Mouse (Mus musculus) embryonic facial prominence, embryonic 13.5 days (tissue): Measurements from ENCODE around the gene Atp6v0b. TPM values are rescaled to one million over a fixed set of nuclear protein-coding genes. Genes with fewer than 3 reads are reported as not detected.

Experiments used
- ATAC-seq: fragments of 200-750 bp; cut with Nextera tagmentation; 2 replicates; pipeline ENCODE4 v1.8.0; 2017; ENCODE audit warnings: low read depth; ENCODE audit not compliant: insufficient number of reproducible peaks, insufficient read depth, low FRiP score, low TSS enrichment
- H3K27ac ChIP-seq: fragments of 300-500 bp; sonication (generic); 2 replicates; pipeline ENCODE4 v1.5.1; 2015; ENCODE audit warnings: moderate library complexity, mild to moderate bottlenecking, inconsistent platforms
- H3K27me3 ChIP-seq: fragments of 300-500 bp; sonication (generic); 2 replicates; pipeline ENCODE4 v1.6.1; 2015; ENCODE audit warnings: mild to moderate bottlenecking, inconsistent platforms
- H3K36me3 ChIP-seq: fragments of 300-500 bp; sonication (generic); 2 replicates; pipeline ENCODE4 v1.6.1; 2015; ENCODE audit warnings: mild to moderate bottlenecking, inconsistent platforms
- H3K4me1 ChIP-seq: fragments of 300-500 bp; sonication (generic); 2 replicates; pipeline ENCODE4 v1.6.1; 2015; ENCODE audit warnings: inconsistent platforms
- H3K4me2 ChIP-seq: fragments of 300-500 bp; sonication (generic); 2 replicates; pipeline ENCODE4 v1.6.1; 2015; ENCODE audit warnings: moderate library complexity, mild to moderate bottlenecking, inconsistent platforms
- H3K4me3 ChIP-seq: fragments of 300-500 bp; sonication (generic); 2 replicates; pipeline ENCODE4 v1.5.1; 2015; ENCODE audit warnings: mild to moderate bottlenecking, inconsistent platforms
- H3K9ac ChIP-seq: fragments of 300-500 bp; sonication (generic); 2 replicates; pipeline ENCODE4 v1.6.1; 2015; ENCODE audit warnings: mild to moderate bottlenecking, inconsistent platforms
- H3K9me3 ChIP-seq: fragments of 300-500 bp; sonication (generic); 2 replicates; pipeline ENCODE4 v1.6.1; 2016; ENCODE audit warnings: inconsistent platforms
- WGBS: fragments of 180-500 bp; shearing (Covaris S2); methylation state at CpG from one replicate; pipeline ENCODE4 v1.1.7; 2015; ENCODE audit warnings: mixed read lengths; 5-methylcytosine and 5-hydroxymethylcytosine counted together
- polyA plus RNA-seq: library from polyadenylated mRNA; unstranded; fragments of >200 nt; fragmentation: Nextera tagmentation; extraction: Ambion mirVana; gene quantifications from 2 replicates; pipeline ENCODE4 v1.2.1, GENCODE M21; 2015

The Atp6v0b gene
- polyA plus RNA-seq, 1 experiment from 2014 or later = 183 TPM

- WGBS = 77% methylated on average over 3 of the region's 3 CpGs
- Histone ChIP-seq H3K4me2 (no peak overlapping the region), H3K9me3 (no peaks in the 10 kb centered on the region)
These were observed 31.1 kb upstream of the Atp6v0b start for GRCm38 (mm10) chr4:117918261-117918660.

GRCm38 (mm10) chr4:117917847-117918246 lies 30.7 kb upstream of the Atp6v0b start:
- H3K36me3 ChIP-seq = no peaks in the 10 kb centered on the region
- H3K9me3 ChIP-seq = no peaks in the 10 kb centered on the region
- no peak overlapping the region for H3K4me3 ChIP-seq
- 89% methylated on average over 4 of the region's 4 CpGs for WGBS
- H3K9ac ChIP-seq = no peak overlapping the region
- H3K4me1 ChIP-seq = peaks cover 22% of the 10 kb centered on the region
- peaks cover 8% of the 10 kb centered on the region; the same call in 1 of the 2 replicates for H3K27me3 ChIP-seq
- no peak overlapping the region for H3K27ac ChIP-seq
- H3K4me2 ChIP-seq = no peak overlapping the region
- no peak for ATAC-seq

More at GRCm38 (mm10) chr4:117918261-117918660, 31.1 kb upstream of the Atp6v0b start:
- H3K9ac ChIP-seq = no peak overlapping the region
- no peak overlapping the region for H3K27ac ChIP-seq
- no peak for ATAC-seq
- no peaks in the 10 kb centered on the region for H3K36me3 ChIP-seq
- H3K4me1 ChIP-seq = peaks cover 18% of the 10 kb centered on the region
- H3K27me3 ChIP-seq = peaks cover 11% of the 10 kb centered on the region; the same call in 1 of the 2 replicates
- no peak overlapping the region for H3K4me3 ChIP-seq

GRCm38 (mm10) chr4:117917402-117917801 lies 30.3 kb upstream of the Atp6v0b start:
- Histone ChIP-seq H3K4me1 (peaks cover 27% of the 10 kb centered on the region), H3K4me2 (no peak overlapping the region), H3K9ac (no peak overlapping the region), H3K36me3 (peaks cover 3% of the 10 kb centered on the region; the same call in 1 of the 2 replicates), H3K9me3 (no peaks in the 10 kb centered on the region), H3K4me3 (no peak overlapping the region), H3K27ac (no peak overlapping the region), H3K27me3 (peaks cover 5% of the 10 kb centered on the region; the same call in 1 of the 2 replicates)
- ATAC-seq = no peak
- whole genome bisulfite sequencing = 75% methylated on average over 4 of the region's 4 CpGs

GRCm38 (mm10) chr4:117916386-117916785 lies 29.3 kb upstream of the Atp6v0b start:
- H3K4me2 ChIP-seq = peak overlapping the region; percentile 100; the same call in 1 of the 2 replicates
- no peak overlapping the region for H3K9ac ChIP-seq
- 88% methylated on average over 5 of the region's 5 CpGs for WGBS
- peaks cover under 1% of the 10 kb centered on the region; the same call in 1 of the 2 replicates for H3K27me3 ChIP-seq
- H3K4me1 ChIP-seq = peaks cover 32% of the 10 kb centered on the region
- ATAC-seq = no peak
- no peak overlapping the region for H3K27ac ChIP-seq
- peaks cover 14% of the 10 kb centered on the region for H3K36me3 ChIP-seq
- no peaks in the 10 kb centered on the region for H3K9me3 ChIP-seq
- H3K4me3 ChIP-seq = peak overlapping the region; percentile 66; the same call in 1 of the 2 replicates

GRCm38 (mm10) chr4:117915489-117916105 lies 28.5 kb upstream of the Atp6v0b start:
- H3K27me3 ChIP-seq = no peaks in the 10 kb centered on the region
- peaks cover 21% of the 10 kb centered on the region for H3K36me3 ChIP-seq
- 6% methylated on average over 19 of the region's 19 CpGs for WGBS
- peak overlapping the region; percentile 66 for H3K4me3 ChIP-seq
- ATAC-seq = no peak
- H3K27ac ChIP-seq = peak overlapping the region; percentile 80
- H3K4me2 ChIP-seq = peak overlapping the region; percentile 100
- H3K9ac ChIP-seq = peak overlapping the region; percentile 84
- no peaks in the 10 kb centered on the region for H3K9me3 ChIP-seq
- H3K4me1 ChIP-seq = peaks cover 32% of the 10 kb centered on the region

- peak within 1 kb of the TSS; percentile 100 for H3K4me2 ChIP-seq
- H3K27me3 ChIP-seq = no peaks in the 10 kb centered on the region
- peak; percentile 88 for ATAC-seq
- no peaks in the 10 kb centered on the region for H3K9me3 ChIP-seq
- peak within 1 kb of the TSS; percentile 66 for H3K4me3 ChIP-seq
- peak within 1 kb of the TSS; percentile 80 for H3K27ac ChIP-seq
- peak within 1 kb of the TSS; percentile 84 for H3K9ac ChIP-seq
- H3K4me1 ChIP-seq = peaks cover 37% of the 10 kb centered on the region
- peaks cover 26% of the 10 kb centered on the region for H3K36me3 ChIP-seq
- under 1% methylated on average over 61 of the region's 61 CpGs for WGBS
These were observed 27.7 kb upstream of the Atp6v0b start, which contains the start of gene Ipo13 for GRCm38 (mm10) chr4:117914591-117915442. Gene Ipo13, minus strand, starts transcription at chr4:117914999.

GRCm38 (mm10) chr4:117914031-117914430 lies 26.9 kb upstream of the Atp6v0b start:
- H3K4me2 ChIP-seq = peak overlapping the region; percentile 100
- no peaks in the 10 kb centered on the region for H3K9me3 ChIP-seq
- H3K9ac ChIP-seq = peak overlapping the region; percentile 84
- H3K27ac ChIP-seq = 0 out of 2 replicates have a peak overlapping the region, but pooled peaks have one; percentile 7
- peak overlapping the region; percentile 66 for H3K4me3 ChIP-seq
- peaks cover 29% of the 10 kb centered on the region for H3K36me3 ChIP-seq
- H3K27me3 ChIP-seq = no peaks in the 10 kb centered on the region
- 10% methylated on average over 8 of the region's 8 CpGs for WGBS
- peaks cover 41% of the 10 kb centered on the region for H3K4me1 ChIP-seq
- ATAC-seq = no peak

- no peak for ATAC-seq
- Histone ChIP-seq H3K4me2 (peak overlapping the region; percentile 100), H3K4me3 (peak overlapping the region; percentile 66), H3K36me3 (peaks cover 32% of the 10 kb centered on the region), H3K9me3 (no peaks in the 10 kb centered on the region), H3K27me3 (no peaks in the 10 kb centered on the region), H3K9ac (peak overlapping the region; percentile 84), H3K27ac (no peak overlapping the region), H3K4me1 (peaks cover 44% of the 10 kb centered on the region)
- 54% methylated on average over 3 of the region's 3 CpGs for whole genome bisulfite sequencing
These were observed 26.3 kb upstream of the Atp6v0b start for GRCm38 (mm10) chr4:117913421-117913820.

- Histone ChIP-seq H3K4me2 (peak overlapping the region; percentile 100), H3K36me3 (peaks cover 37% of the 10 kb centered on the region), H3K27ac (no peak overlapping the region), H3K4me1 (peaks cover 44% of the 10 kb centered on the region), H3K9ac (peak overlapping the region; percentile 84; the same call in 1 of the 2 replicates), H3K27me3 (no peaks in the 10 kb centered on the region), H3K4me3 (peak overlapping the region; percentile 66; the same call in 1 of the 2 replicates), H3K9me3 (no peaks in the 10 kb centered on the region)
- no peak for ATAC-seq
- WGBS = 38% methylated on average over 7 of the region's 7 CpGs
These were observed 25.6 kb upstream of the Atp6v0b start for GRCm38 (mm10) chr4:117912685-117913273.

- no peaks in the 10 kb centered on the region for H3K9me3 ChIP-seq
- no peak overlapping the region; the same call in 1 of the 2 replicates for H3K4me3 ChIP-seq
- H3K4me1 ChIP-seq = peaks cover 44% of the 10 kb centered on the region
- H3K9ac ChIP-seq = peak overlapping the region; percentile 84; the same call in 1 of the 2 replicates
- no peak overlapping the region for H3K4me2 ChIP-seq
- H3K36me3 ChIP-seq = peaks cover 38% of the 10 kb centered on the region
- 91% methylated on average over 13 of the region's 13 CpGs for WGBS
- H3K27me3 ChIP-seq = no peaks in the 10 kb centered on the region
- ATAC-seq = no peak
- no peak overlapping the region for H3K27ac ChIP-seq
These were observed 25.0 kb upstream of the Atp6v0b start for GRCm38 (mm10) chr4:117912131-117912561.

- no peak for ATAC-seq
- H3K9me3 ChIP-seq = no peaks in the 10 kb centered on the region
- peaks cover 61% of the 10 kb centered on the region for H3K36me3 ChIP-seq
- H3K4me3 ChIP-seq = no peak overlapping the region
- no peaks in the 10 kb centered on the region for H3K27me3 ChIP-seq
- no peak overlapping the region; the same call in 1 of the 2 replicates for H3K4me2 ChIP-seq
- no peak overlapping the region for H3K9ac ChIP-seq
- no peak overlapping the region for H3K27ac ChIP-seq
- WGBS = 74% methylated on average over 8 of the region's 8 CpGs
- H3K4me1 ChIP-seq = peaks cover 32% of the 10 kb centered on the region
These were observed 21.8 kb upstream of the Atp6v0b start for GRCm38 (mm10) chr4:117908834-117909453.
